Mouse (Mus musculus) liver, embryonic 14.5 days (tissue): ENCODE data around the gene Npr2.

Experiments
- CTCF ChIP-seq: IDR thresholded peaks from 2 replicates; pipeline ENCODE4 v1.5.1; 2016; ENCODE audit warnings: antibody characterized with exemption, low read depth, control low read depth
- EP300 ChIP-seq: IDR thresholded peaks from 2 replicates; pipeline ENCODE4 v1.6.1; 2016; ENCODE audit warnings: antibody characterized with exemption, low read depth

DNA sequence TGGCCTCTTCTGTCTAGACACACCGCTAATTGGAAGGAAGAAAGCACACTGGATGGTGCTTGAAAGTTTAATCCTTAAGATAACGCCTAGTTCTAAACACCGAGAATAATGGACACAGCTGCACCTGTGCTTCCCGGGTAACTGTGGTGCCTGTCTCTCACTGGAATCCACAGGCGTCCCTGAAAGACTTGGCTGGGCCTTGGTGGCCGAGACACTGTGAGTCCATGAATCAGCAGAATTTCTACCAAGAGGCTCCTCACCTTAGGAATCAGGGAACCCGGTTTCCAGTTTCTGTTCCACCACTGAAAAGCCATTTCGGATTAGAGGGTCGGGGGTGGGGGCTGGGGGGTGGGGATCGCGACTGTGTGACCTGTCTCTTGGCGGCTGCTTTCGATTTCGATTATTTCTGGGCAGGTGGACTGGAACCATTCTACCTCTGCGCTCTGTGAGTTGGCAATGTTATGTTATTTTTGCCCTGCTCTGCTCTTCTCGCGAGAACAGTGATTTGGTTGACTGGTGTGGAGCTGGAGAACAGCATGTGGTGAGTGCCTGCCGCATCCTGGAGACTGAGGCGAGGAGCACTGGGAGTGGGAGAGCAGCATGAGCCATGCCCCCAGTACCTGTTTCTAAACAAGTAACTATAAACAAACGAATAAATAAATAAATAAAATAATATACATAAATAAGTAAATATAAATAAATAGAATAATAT, 2.5 kb upstream of the Npr2 start:
- TF ChIP-seq CTCF = 0 out of 2 replicates have a peak, but pooled peaks have one; percentile 8
- no peak for TF ChIP-seq EP300
